In genomic region chr17:56136558-56136957, GRCm38 (mm10) we compare ENCODE assay signal across 30 mouse cellular contexts. TPM values are rescaled to one million over a fixed set of nuclear protein-coding genes. Genes with fewer than 3 reads are reported as not detected.
DNase-seq lines count a peak whose midpoint lies in the region; ATAC-seq and TF ChIP-seq lines count a peak whose summit lies in the region.
"Had no signal": no experiment of that assay in that cellular context is flagged by ENCODE, and none has a peak within 500 bp of the region (broad histone marks: within the 10 kb centered on the region; RNA-seq: fewer than 3 reads in every experiment).

No protein-coding gene starts in this region.

- H3K4me1 ChIP-seq in heart, adult 2 months (ENCODE audit: control insufficient read depth, insufficient read depth, low read length), result peaks cover 22% of the 10 kb centered on the region
- H3K4me1 ChIP-seq in heart, embryonic 12.5 days (replicated peaks), result peaks cover 30% of the 10 kb centered on the region
- H3K4me1 ChIP-seq in lung, postnatal 0 days (ENCODE audit: insufficient read depth, low read depth, low read length), result peaks cover under 1% of the 10 kb centered on the region

- 0 out of 2 replicates have a peak, but pooled peaks have one; percentile 48 for TF ChIP-seq EP300 in heart, adult 2 months (IDR thresholded peaks at IDR 0.05; ENCODE audit: insufficient read depth, low read depth, low read length)
- peak; percentile 22; the same call in 1 of the 2 replicates for TF ChIP-seq EP300 in lung, postnatal 0 days (IDR thresholded peaks at IDR 0.05)

- WGBS in heart, adult 2 months, result 54% methylated on average over 7 of the region's 7 CpGs
- WGBS in heart, embryonic 12.5 days, result 70% methylated on average over 7 of the region's 7 CpGs
- WGBS in lung, postnatal 0 days, result 63% methylated on average over 7 of the region's 7 CpGs

- no peak overlapping the region for H3K9ac ChIP-seq in heart, adult 2 months (ENCODE audit: low read depth, low read length)
- H3K9ac ChIP-seq in heart, embryonic 12.5 days, result no peak overlapping the region
- no peak overlapping the region for H3K9ac ChIP-seq in lung, postnatal 0 days (replicated peaks; ENCODE audit: low read depth)
- H3K9ac ChIP-seq: embryonic facial prominence, embryonic 13.5 days; forebrain, embryonic 12.5 days; forebrain, embryonic 15.5 days; heart, embryonic 15.5 days; intestine, embryonic 15.5 days had no signal

- H3K9me3 ChIP-seq in heart, embryonic 12.5 days (replicated peaks), result no peaks in the 10 kb centered on the region
- H3K9me3 ChIP-seq in lung, postnatal 0 days (ENCODE audit: low read length), result no peaks in the 10 kb centered on the region
- H3K9me3 ChIP-seq: embryonic facial prominence, embryonic 10.5 days; embryonic facial prominence, embryonic 13.5 days; forebrain, embryonic 12.5 days; forebrain, embryonic 15.5 days; heart, embryonic 15.5 days; hindbrain, embryonic 10.5 days; hindbrain, embryonic 13.5 days; intestine, embryonic 15.5 days had no signal

- peak; percentile 3 for DNase-seq in cerebellum, adult 11 months
- no peak for DNase-seq in cerebellum, adult 9-10 months
- no peak for DNase-seq in heart, adult 2 months
- no peak for DNase-seq in lung, postnatal 0 days (ENCODE audit: low spot score)
- no peak for DNase-seq in lung, postnatal 4 days
- DNase-seq: adrenal gland, postnatal 25 days; B cell, adult 2 months; cerebellum, postnatal 10 days; cerebellum, postnatal 36 days; embryo, embryonic 11 days; gastrocnemius, postnatal 10 days; heart, adult 11 months; heart, postnatal 10 days; heart, postnatal 36 days; kidney, adult 11 months had no signal

- peak overlapping the region; percentile 93 for H3K27ac ChIP-seq in heart, adult 2 months
- no peak overlapping the region for H3K27ac ChIP-seq in heart, embryonic 12.5 days (ENCODE audit: poor library complexity, severe bottlenecking)
- no peak overlapping the region for H3K27ac ChIP-seq in lung, postnatal 0 days (ENCODE audit: low read length)
- H3K27ac ChIP-seq: embryonic facial prominence, embryonic 10.5 days; embryonic facial prominence, embryonic 13.5 days; forebrain, embryonic 12.5 days; forebrain, embryonic 15.5 days; heart, embryonic 15.5 days; hindbrain, embryonic 13.5 days; intestine, embryonic 15.5 days had no signal

- intact Hi-C loops in heart, adult 2 months (cut with DNase I), result no loop called here

- H3K36me3 ChIP-seq in heart, adult 2 months (ENCODE audit: control insufficient read depth, insufficient read depth, low read length), result no peaks in the 10 kb centered on the region
- H3K36me3 ChIP-seq in heart, embryonic 12.5 days, result no peaks in the 10 kb centered on the region
- H3K36me3 ChIP-seq in lung, postnatal 0 days (ENCODE audit: insufficient read depth, low read length), result no peaks in the 10 kb centered on the region
- H3K36me3 ChIP-seq: embryonic facial prominence, embryonic 10.5 days; embryonic facial prominence, embryonic 13.5 days; forebrain, embryonic 12.5 days; forebrain, embryonic 15.5 days; heart, embryonic 10.5 days; heart, embryonic 15.5 days; intestine, embryonic 15.5 days had no signal

- no peaks in the 10 kb centered on the region for H3K79me2 ChIP-seq in heart, adult 2 months (replicated peaks; ENCODE audit: control insufficient read depth, insufficient read depth, low read length)

- no peaks in the 10 kb centered on the region for H3K27me3 ChIP-seq in heart, adult 2 months (ENCODE audit: control insufficient read depth, insufficient read depth, low read length)
- H3K27me3 ChIP-seq in heart, embryonic 12.5 days (replicated peaks), result peaks cover 66% of the 10 kb centered on the region
- peaks cover 19% of the 10 kb centered on the region; the same call in 1 of the 2 replicates for H3K27me3 ChIP-seq in lung, postnatal 0 days (replicated peaks; ENCODE audit: insufficient read depth, low read length)

- H3K4me2 ChIP-seq in heart, embryonic 12.5 days, result no peak overlapping the region
- H3K4me2 ChIP-seq in lung, postnatal 0 days (replicated peaks; ENCODE audit: low read depth, low read length), result no peak overlapping the region
- H3K4me2 ChIP-seq: embryonic facial prominence, embryonic 13.5 days; forebrain, embryonic 12.5 days; forebrain, embryonic 15.5 days; heart, embryonic 15.5 days; intestine, embryonic 15.5 days had no signal

- no peak for ATAC-seq in heart, embryonic 12.5 days (ENCODE audit: insufficient number of reproducible peaks, low FRiP score)
- ATAC-seq in lung, postnatal 0 days, result no peak
- ATAC-seq: forebrain, embryonic 15.5 days; hindbrain, embryonic 16.5 days; intestine, embryonic 15.5 days; Patski had no signal

- TF ChIP-seq POLR2A in heart, adult 2 months (IDR thresholded peaks at IDR 0.05; ENCODE audit: insufficient read depth, low read depth, low read length), result no peak; the same call in 1 of the 2 replicates

- TF ChIP-seq CTCF in heart, adult 2 months (IDR thresholded peaks at IDR 0.05), result no peak
- TF ChIP-seq CTCF in lung, postnatal 0 days (IDR thresholded peaks at IDR 0.05), result no peak

- no peak overlapping the region for H3K4me3 ChIP-seq in heart, adult 2 months
- no peak overlapping the region for H3K4me3 ChIP-seq in heart, embryonic 12.5 days
- no peak overlapping the region for H3K4me3 ChIP-seq in lung, postnatal 0 days (ENCODE audit: low read depth, low read length)
- H3K4me3 ChIP-seq: embryonic facial prominence, embryonic 13.5 days; erythroblast, embryonic 14.5 days; forebrain, embryonic 12.5 days; forebrain, embryonic 15.5 days; heart, embryonic 10.5 days; heart, embryonic 15.5 days; hindbrain, embryonic 10.5 days; hindbrain, embryonic 13.5 days; intestine, embryonic 15.5 days had no signal

RNA-seq across cellular contexts. Expression of gene Sema6b, which starts 3.6 kb away (rescaled TPM):
- 10 to 100 TPM in 1 of 2 experiments, 1 to 10 TPM in 1; 8.9 to 12.6 TPM for total RNA-seq in heart, adult 2 months (2021)
- polyA plus RNA-seq in heart, adult 2 months (2012; rRNA removed), result 5.3 and 8.6 TPM in 2 replicates
- 0.44 and 0.57 TPM in 2 replicates for polyA plus RNA-seq in heart, embryonic 12.5 days (2016; fragmentation: Nextera tagmentation; extraction: Ambion mirVana)
- 0.88 and 1.0 TPM in 2 replicates for polyA plus RNA-seq in lung, postnatal 0 days (2015; fragmentation: Nextera tagmentation; extraction: Ambion mirVana)

RNA-seq across cellular contexts. Expression of gene Lrg1, which starts 14.8 kb away (rescaled TPM):
- 10 to 100 TPM; 57.0 to 74.6 TPM for total RNA-seq in heart, adult 2 months (2021)
- polyA plus RNA-seq in heart, adult 2 months (2012; rRNA removed), result 38.2 and 77.7 TPM in 2 replicates
- 0.18 TPM in 1 of 2 replicates, not detected in the other for polyA plus RNA-seq in heart, embryonic 12.5 days (2016; fragmentation: Nextera tagmentation; extraction: Ambion mirVana)
- polyA plus RNA-seq in lung, postnatal 0 days (2015; fragmentation: Nextera tagmentation; extraction: Ambion mirVana), result 36.3 and 50.6 TPM in 2 replicates
- total RNA-seq: CH12.LX, G1E had no signal
- polyA plus RNA-seq: G1E; heart, embryonic 10.5 days; hindbrain, embryonic 10.5 days; hindbrain, embryonic 13.5 days had no signal

RNA-seq across cellular contexts. Expression of gene Plin5, which starts 19.2 kb away (rescaled TPM):
- 100 to 1,000 TPM; 159 to 160 TPM for total RNA-seq in heart, adult 2 months (2021)
- polyA plus RNA-seq in heart, adult 2 months (2012; rRNA removed), result 112 and 170 TPM in 2 replicates
- 0.09 and 0.17 TPM in 2 replicates for polyA plus RNA-seq in heart, embryonic 12.5 days (2016; fragmentation: Nextera tagmentation; extraction: Ambion mirVana)
- polyA plus RNA-seq in lung, postnatal 0 days (2015; fragmentation: Nextera tagmentation; extraction: Ambion mirVana), result 3.2 and 4.3 TPM in 2 replicates
- total RNA-seq: CH12.LX, G1E had no signal
- polyA plus RNA-seq: erythroblast, embryonic 14.5 days; forebrain, embryonic 12.5 days; G1E had no signal

RNA-seq across cellular contexts. Expression of gene Tnfaip8l1, which starts 25.7 kb away (rescaled TPM):
- total RNA-seq in heart, adult 2 months (2021), result 1 to 10 TPM; 1.1 to 1.7 TPM
- polyA plus RNA-seq in heart, adult 2 months (2012; rRNA removed), result 3.6 and 4.5 TPM in 2 replicates
- polyA plus RNA-seq in heart, embryonic 12.5 days (2016; fragmentation: Nextera tagmentation; extraction: Ambion mirVana), result 4.8 and 5.0 TPM in 2 replicates
- 4.7 and 5.6 TPM in 2 replicates for polyA plus RNA-seq in lung, postnatal 0 days (2015; fragmentation: Nextera tagmentation; extraction: Ambion mirVana)

RNA-seq across cellular contexts. Expression of gene Plin4, which starts 27.0 kb away (rescaled TPM):
- 100 to 1,000 TPM; 151 to 170 TPM for total RNA-seq in heart, adult 2 months (2021)
- polyA plus RNA-seq in heart, adult 2 months (2012; rRNA removed), result 114 and 167 TPM in 2 replicates
- 0.05 and 0.12 TPM in 2 replicates for polyA plus RNA-seq in heart, embryonic 12.5 days (2016; fragmentation: Nextera tagmentation; extraction: Ambion mirVana)
- polyA plus RNA-seq in lung, postnatal 0 days (2015; fragmentation: Nextera tagmentation; extraction: Ambion mirVana), result 0.05 and 0.08 TPM in 2 replicates
- polyA plus RNA-seq: erythroblast, embryonic 14.5 days; G1E had no signal

Comparison
In these comparisons a context has a peak if more than half of its experiments do, and no peak if none do; other contexts are left out.
1. RNA of gene Lrg1, which starts 14.8 kb away (polyA plus RNA-seq): 38.2 to 77.7 TPM in heart, adult 2 months and 36.3 to 50.6 TPM in lung, postnatal 0 days; 0.18 TPM in heart, embryonic 12.5 days; every median in the first group is over 10 times any median in the second.
2. RNA of gene Plin5, which starts 19.2 kb away (polyA plus RNA-seq): 112 to 170 TPM in heart, adult 2 months; 3.2 to 4.3 TPM in lung, postnatal 0 days and 0.09 to 0.17 TPM in heart, embryonic 12.5 days; every median in the first group is over 10 times any median in the second.